Mouse (Mus musculus) intestine, embryonic 16.5 days (tissue): ENCODE data around the gene Nr1i3. TPM values are rescaled to one million over a fixed set of nuclear protein-coding genes. Genes with fewer than 3 reads are reported as not detected.

Experiments used
- ATAC-seq: fragments of 200-750 bp; cut with Nextera tagmentation; 2 replicates; pipeline ENCODE4 v1.8.0; 2017; ENCODE audit warnings: moderate TSS enrichment, moderate library complexity
- H3K27ac ChIP-seq: fragments of 300-500 bp; sonication (generic); 2 replicates; pipeline ENCODE4 v1.5.1; 2014; ENCODE audit warnings: mild to moderate bottlenecking, low read length
- H3K27me3 ChIP-seq: fragments of 300-500 bp; sonication (generic); replicated peaks from 2 replicates; pipeline ENCODE4 v1.6.1; 2014; ENCODE audit warnings: low read length, control low read depth, mixed read lengths; ENCODE audit not compliant: control insufficient read depth, insufficient read depth
- H3K36me3 ChIP-seq: fragments of 300-500 bp; sonication (generic); 2 replicates; pipeline ENCODE4 v1.6.1; 2014; ENCODE audit warnings: low read length, control low read depth; ENCODE audit not compliant: control insufficient read depth, insufficient read depth
- H3K4me1 ChIP-seq: fragments of 300-500 bp; sonication (generic); 2 replicates; pipeline ENCODE4 v1.6.1; 2014; ENCODE audit warnings: low read length, control low read depth, mixed read lengths; ENCODE audit not compliant: control insufficient read depth, insufficient read depth
- H3K4me2 ChIP-seq: fragments of 300-500 bp; sonication (generic); 2 replicates; pipeline ENCODE4 v1.6.1; 2014; ENCODE audit warnings: low read depth, low read length, control low read depth
- H3K4me3 ChIP-seq: fragments of 300-500 bp; sonication (generic); 2 replicates; pipeline ENCODE4 v1.5.1; 2014; ENCODE audit warnings: mild to moderate bottlenecking, low read length
- H3K9ac ChIP-seq: fragments of 300-500 bp; sonication (generic); 2 replicates; pipeline ENCODE4 v1.6.1; 2014; ENCODE audit warnings: low read depth, low read length
- H3K9me3 ChIP-seq: fragments of 300-500 bp; sonication (generic); 2 replicates; pipeline ENCODE4 v1.6.1; 2016; ENCODE audit warnings: low read length, control low read depth; ENCODE audit not compliant: control insufficient read depth
- WGBS: fragments of 180-500 bp; shearing (Covaris S2); extraction: QIAGEN DNeasy Blood & Tissue Kit; methylation state at CpG from one replicate; pipeline ENCODE4 v1.1.7; 2014; 5-methylcytosine and 5-hydroxymethylcytosine counted together
- polyA plus RNA-seq: library from polyadenylated mRNA; unstranded; fragments of >200 nt; fragmentation: Nextera tagmentation; extraction: Ambion mirVana; gene quantifications from 2 replicates; pipeline ENCODE4 v1.2.1, GENCODE M21; 2015

Gene Nr1i3
- polyA plus RNA-seq, 1 experiment from 2014 or later: 18.7 TPM

DNA sequence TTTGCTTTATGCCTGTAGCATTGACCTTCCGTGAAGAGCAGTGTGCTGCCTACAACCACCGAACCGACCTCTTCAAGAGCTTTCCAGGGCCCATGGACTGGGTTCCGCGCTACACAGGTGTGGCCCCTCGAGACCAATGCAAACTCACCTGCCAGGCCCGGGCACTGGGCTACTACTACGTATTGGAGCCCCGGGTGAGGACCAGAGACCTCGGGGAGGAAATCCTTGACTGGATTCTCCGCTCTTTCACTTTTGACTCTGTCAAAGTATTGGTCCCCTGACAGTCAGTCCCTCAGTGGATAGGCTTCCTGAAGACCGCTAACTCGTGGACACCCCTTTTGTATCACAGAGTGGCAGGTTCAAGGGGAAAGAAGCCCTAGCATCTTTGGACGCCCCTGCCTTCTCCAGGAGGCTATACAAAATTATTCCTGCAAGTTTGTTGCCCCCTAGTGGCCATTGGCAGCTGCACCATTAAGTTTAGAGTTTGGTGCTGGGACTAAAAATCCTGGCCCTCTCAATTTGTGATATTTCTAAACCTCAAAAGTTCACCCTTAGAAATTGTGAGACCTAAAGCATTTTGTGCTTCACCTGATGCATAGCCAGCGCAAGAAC, 43.3 kb downstream of the Nr1i3 start:
- no peak overlapping the region for H3K27ac ChIP-seq
- H3K9ac ChIP-seq: no peak overlapping the region
- H3K4me3 ChIP-seq: no peak overlapping the region
- H3K4me2 ChIP-seq: no peak overlapping the region
- no peak; the same call in 1 of the 2 replicates for ATAC-seq
- 61% methylated on average over 15 of the region's 15 CpGs for WGBS
- no peaks in the 10 kb centered on the region; the same call in 1 of the 2 replicates for H3K27me3 ChIP-seq
- H3K36me3 ChIP-seq: no peaks in the 10 kb centered on the region
- H3K9me3 ChIP-seq: no peaks in the 10 kb centered on the region
- peaks cover 16% of the 10 kb centered on the region for H3K4me1 ChIP-seq

DNA sequence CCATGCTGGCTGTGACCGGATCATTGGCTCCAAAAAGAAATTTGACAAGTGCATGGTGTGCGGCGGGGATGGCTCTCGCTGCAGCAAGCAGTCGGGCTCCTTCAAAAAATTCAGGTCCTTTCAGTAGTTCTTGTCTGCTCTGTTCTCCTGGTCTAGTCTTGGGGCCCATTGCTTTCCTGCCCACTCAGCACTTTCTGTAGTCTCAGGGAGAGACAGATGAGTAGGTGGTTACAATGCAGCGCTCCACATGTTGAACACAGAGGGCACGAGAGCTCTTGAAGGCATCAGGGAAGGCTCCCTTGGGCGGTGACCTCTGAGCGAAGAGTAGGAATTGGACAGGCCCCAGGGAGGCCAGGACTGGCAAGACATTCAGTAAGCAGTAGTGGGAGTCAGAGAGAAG, 44.0 kb downstream of the Nr1i3 start:
- no peaks in the 10 kb centered on the region for H3K27me3 ChIP-seq
- H3K4me1 ChIP-seq: peaks cover 15% of the 10 kb centered on the region
- no peak overlapping the region for H3K4me3 ChIP-seq
- 86% methylated on average over 9 of the region's 9 CpGs for WGBS
- H3K27ac ChIP-seq: no peak overlapping the region
- no peak for ATAC-seq
- no peaks in the 10 kb centered on the region for H3K36me3 ChIP-seq
- H3K4me2 ChIP-seq: no peak overlapping the region
- no peak overlapping the region for H3K9ac ChIP-seq
- no peaks in the 10 kb centered on the region for H3K9me3 ChIP-seq

DNA sequence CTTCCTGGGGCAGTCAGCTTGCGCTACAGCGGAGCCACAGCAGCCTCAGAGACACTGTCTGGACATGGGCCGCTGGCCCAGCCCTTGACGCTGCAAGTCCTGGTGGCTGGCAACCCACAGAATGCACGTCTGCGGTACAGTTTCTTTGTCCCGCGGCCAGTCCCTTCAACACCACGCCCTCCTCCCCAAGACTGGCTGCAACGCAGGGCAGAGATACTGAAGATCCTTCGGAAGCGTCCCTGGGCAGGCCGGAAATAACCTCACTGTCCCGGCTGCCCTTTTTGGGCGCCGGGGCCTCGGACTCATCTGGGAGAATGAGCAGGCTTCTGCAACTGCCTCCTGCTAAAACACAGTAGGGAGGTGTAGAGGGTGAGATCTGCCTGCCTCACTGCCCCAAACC, 45.2 kb downstream of the Nr1i3 start:
- Histone ChIP-seq H3K4me2 (no peak overlapping the region), H3K4me3 (no peak overlapping the region), H3K4me1 (peaks cover 19% of the 10 kb centered on the region), H3K36me3 (no peaks in the 10 kb centered on the region), H3K27me3 (no peaks in the 10 kb centered on the region), H3K27ac (no peak overlapping the region), H3K9me3 (no peaks in the 10 kb centered on the region), H3K9ac (no peak overlapping the region)
- WGBS: 76% methylated on average over 17 of the region's 17 CpGs
- ATAC-seq: no peak

DNA sequence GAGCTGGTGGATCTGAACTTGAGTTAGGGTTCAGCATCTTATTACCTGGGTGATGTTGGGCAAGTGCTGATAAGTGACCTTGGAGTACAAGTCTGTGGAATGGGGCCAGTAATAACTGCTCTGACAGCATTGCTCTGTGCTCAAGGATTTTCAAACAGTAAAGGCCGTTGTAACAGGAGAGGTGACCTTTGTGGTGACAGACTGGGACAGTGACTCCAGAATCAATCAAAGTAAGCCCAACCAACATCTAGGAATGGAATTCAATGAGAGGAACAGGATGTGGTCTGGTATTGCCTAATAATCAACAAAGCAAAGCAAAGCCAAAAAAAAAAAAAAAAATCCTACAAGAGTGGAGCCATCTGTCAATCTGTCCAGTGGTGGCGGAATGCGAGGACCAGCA, 46.5 kb downstream of the Nr1i3 start:
- Histone ChIP-seq H3K4me1 (peaks cover 19% of the 10 kb centered on the region), H3K9ac (no peak overlapping the region), H3K27me3 (no peaks in the 10 kb centered on the region), H3K9me3 (no peaks in the 10 kb centered on the region), H3K4me3 (no peak overlapping the region), H3K27ac (no peak overlapping the region), H3K4me2 (no peak overlapping the region), H3K36me3 (no peaks in the 10 kb centered on the region)
- ATAC-seq: no peak
- WGBS: 59% methylated on average over 3 of the region's 3 CpGs

DNA sequence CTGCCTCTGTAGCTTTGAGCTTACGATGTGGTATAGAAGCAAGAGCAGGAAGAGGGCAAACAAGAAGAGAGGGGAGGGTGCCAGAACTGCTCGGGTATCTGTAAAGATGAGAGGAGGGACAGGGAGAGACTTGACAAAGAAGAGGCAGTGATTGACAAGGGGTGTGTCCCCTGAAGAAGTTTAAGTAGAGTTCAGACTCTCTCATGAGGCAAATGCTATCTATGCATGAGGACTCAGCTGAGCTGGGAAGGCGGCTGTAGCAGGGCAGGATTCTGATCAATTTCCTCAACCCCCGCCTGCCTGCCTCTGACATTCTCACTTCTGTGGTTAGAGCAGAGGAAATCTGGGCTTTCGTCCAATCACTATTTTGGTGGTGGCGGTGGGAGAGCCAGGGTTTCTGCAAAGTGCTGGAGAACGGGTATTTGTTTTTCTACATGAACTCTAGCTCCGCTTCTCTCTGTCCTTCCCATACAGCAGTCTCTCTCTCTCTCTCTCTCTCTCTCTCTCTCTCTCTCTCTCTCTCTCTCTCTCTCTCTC, 48.9 kb downstream of the Nr1i3 start:
- Histone ChIP-seq H3K9me3 (no peaks in the 10 kb centered on the region), H3K36me3 (no peaks in the 10 kb centered on the region), H3K4me2 (peak overlapping the region; percentile 40), H3K27ac (peak overlapping the region; percentile 85), H3K4me1 (peaks cover 19% of the 10 kb centered on the region), H3K9ac (peak overlapping the region; percentile 14), H3K27me3 (no peaks in the 10 kb centered on the region), H3K4me3 (peak overlapping the region; percentile 23)
- 6% methylated on average over 8 of the region's 8 CpGs for WGBS
- peak; percentile 72 for ATAC-seq

DNA sequence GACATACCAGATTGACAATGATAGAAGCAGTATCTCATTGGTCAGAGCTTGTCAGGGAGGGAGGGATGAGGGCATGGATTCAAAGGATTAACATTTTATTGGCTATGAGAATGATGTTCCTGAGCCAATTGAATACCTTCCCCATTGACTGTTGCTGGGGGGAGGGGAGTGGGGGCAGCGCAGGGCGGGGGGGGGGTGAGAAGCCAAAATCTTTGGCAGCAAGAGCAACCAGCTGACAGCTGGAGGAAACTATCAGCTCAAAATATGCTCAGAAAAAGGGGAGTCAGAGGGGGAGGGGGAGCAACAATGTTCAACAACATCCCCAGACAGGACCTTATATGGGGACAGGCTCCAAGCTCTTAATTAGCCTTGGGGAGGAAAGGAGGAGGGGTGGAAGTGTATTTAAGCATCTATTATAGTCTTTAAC, 49.4 kb downstream of the Nr1i3 start:
- no peak overlapping the region for H3K4me3 ChIP-seq
- WGBS: 0% methylated on average over 2 of the region's 2 CpGs

DNA sequence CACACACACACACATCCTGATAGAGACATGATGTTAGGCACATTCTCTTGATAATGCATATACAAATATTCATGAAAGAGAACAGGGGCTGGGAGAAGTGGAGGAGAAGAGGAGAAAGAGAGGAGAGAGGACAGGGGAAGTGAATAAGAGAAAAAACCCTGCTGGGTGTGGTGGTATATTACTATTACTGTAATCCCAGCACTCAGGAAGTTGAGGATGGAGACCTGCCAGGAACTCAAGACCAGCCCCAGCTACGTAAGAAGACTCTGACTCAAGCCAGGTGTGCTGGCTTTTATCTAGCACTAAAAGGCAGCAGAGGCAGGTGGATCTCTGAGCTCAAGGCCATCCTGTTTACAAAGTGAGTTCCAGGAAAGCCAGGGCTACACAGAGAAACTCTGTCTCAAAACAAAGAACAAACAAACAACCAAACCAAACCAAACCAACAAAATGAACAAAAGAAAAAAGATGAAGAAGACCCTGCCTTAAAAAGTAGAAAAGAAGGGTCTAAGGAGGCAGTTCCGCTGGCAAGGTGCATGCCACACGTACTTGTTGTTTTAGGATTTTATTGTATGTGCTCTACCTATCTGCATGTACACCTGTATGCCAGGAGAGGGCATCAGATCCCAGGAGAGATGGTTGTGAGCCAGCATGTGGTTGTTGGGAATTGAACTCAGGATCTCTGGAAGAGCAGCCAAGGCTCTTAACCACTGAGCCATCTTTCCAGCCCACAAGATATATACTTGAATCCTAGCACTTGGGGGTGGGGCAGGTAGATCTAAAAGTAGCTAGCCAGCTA, 50.1 kb downstream of the Nr1i3 start:
- peak overlapping the region; percentile 78 for H3K27ac ChIP-seq
- H3K4me1 ChIP-seq: peaks cover 19% of the 10 kb centered on the region
- no peak overlapping the region for H3K9ac ChIP-seq
- H3K4me3 ChIP-seq: no peak overlapping the region
- WGBS: 70% methylated on average over 3 of the region's 3 CpGs
- no peaks in the 10 kb centered on the region for H3K27me3 ChIP-seq
- 0 out of 2 replicates have a peak, but pooled peaks have one; percentile 6 for ATAC-seq
- no peaks in the 10 kb centered on the region for H3K36me3 ChIP-seq
- no peak overlapping the region for H3K4me2 ChIP-seq
- no peaks in the 10 kb centered on the region for H3K9me3 ChIP-seq

More for the DNA sequence above, 49.4 kb downstream of the Nr1i3 start:
- no peak overlapping the region for H3K9ac ChIP-seq
- H3K36me3 ChIP-seq: no peaks in the 10 kb centered on the region
- H3K4me2 ChIP-seq: peak overlapping the region; percentile 40; the same call in 1 of the 2 replicates
- peaks cover 19% of the 10 kb centered on the region for H3K4me1 ChIP-seq
- peak; percentile 84 for ATAC-seq
- peak overlapping the region; percentile 85 for H3K27ac ChIP-seq
- no peaks in the 10 kb centered on the region for H3K9me3 ChIP-seq
- H3K27me3 ChIP-seq: no peaks in the 10 kb centered on the region

DNA sequence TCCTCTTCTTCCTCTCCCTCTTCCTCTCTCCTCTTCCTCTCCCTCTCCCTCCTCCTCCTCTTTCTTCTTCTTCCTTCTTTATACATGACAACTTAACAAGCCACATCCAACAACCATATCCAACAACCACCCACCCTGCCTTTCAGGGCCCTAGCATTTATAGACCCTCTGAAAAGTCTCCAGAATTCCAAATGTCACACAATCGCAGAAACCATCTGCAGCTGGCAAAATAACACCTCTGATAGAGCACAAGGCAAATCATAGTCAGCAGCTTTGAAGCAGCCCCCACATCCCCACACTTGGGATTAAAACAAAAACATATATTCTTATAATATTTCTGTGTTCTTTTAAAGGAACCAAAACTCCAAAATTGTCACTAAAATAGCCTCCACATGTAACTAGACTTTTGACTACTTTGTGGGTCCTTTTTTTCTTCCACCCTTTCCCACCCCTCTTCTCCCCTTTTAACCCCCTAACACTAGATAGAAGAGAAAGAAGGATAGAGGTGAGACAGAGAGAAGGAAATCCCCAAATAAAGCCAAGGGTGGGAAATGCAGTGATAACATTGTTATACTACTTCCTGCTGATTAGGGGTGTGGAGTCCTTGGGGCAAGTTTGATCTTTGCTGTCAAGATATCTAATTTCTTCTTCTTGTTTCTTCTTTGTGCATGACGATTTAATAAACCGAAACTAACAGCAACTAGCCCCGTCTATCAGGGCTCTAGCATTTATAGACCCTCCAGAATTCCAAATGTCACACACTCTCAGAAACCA, 52.4 kb downstream of the Nr1i3 start:
- H3K4me2 ChIP-seq: no peak overlapping the region
- H3K4me3 ChIP-seq: no peak overlapping the region
- no peak overlapping the region for H3K27ac ChIP-seq
- no peaks in the 10 kb centered on the region for H3K9me3 ChIP-seq
- H3K4me1 ChIP-seq: peaks cover 16% of the 10 kb centered on the region
- 54% methylated on average over 4 of the region's 4 CpGs for WGBS
- no peak overlapping the region for H3K9ac ChIP-seq
- no peaks in the 10 kb centered on the region for H3K36me3 ChIP-seq
- H3K27me3 ChIP-seq: no peaks in the 10 kb centered on the region
- ATAC-seq: no peak

DNA sequence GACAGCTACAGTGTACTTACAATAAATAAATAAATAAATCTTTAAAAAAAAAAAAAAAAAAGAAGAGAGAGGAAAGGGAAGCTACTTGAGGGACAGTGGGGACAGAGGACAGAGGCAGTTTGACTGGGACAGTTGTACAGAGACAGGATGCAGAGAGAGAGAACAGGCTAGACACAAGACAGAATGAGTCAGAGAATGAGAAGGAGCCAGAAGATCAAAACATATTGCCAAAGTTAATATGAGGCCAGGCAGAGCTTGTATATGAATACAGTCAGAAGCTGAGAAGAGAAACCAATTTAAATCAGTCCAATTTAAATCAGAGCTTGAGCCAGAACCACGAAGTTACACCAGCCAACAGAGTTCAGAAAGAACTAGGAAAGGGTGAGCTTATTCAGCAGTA, 54.6 kb downstream of the Nr1i3 start:
- ATAC-seq: no peak
- peaks cover 13% of the 10 kb centered on the region for H3K4me1 ChIP-seq
- 71% methylated on average over 1 of the region's 1 CpGs for WGBS
- no peaks in the 10 kb centered on the region for H3K27me3 ChIP-seq
- H3K4me2 ChIP-seq: no peak overlapping the region
- no peaks in the 10 kb centered on the region for H3K9me3 ChIP-seq
- no peak overlapping the region for H3K4me3 ChIP-seq
- no peak overlapping the region for H3K27ac ChIP-seq
- 0 out of 2 replicates have a peak, but pooled peaks cover 5% of the 10 kb centered on the region for H3K36me3 ChIP-seq
- no peak overlapping the region for H3K9ac ChIP-seq
